Mouse (Mus musculus) midbrain, embryonic 14.5 days (tissue): ENCODE measurements at regions not wholly inside any gene's neighbourhood (a gene's known extent, or its start where the extent isn't known, plus 50 kb on each side); places are given as distances from the start of the nearest gene placed in this dataset.

Experiments used
- ATAC-seq: fragments of 200-750 bp; cut with Nextera tagmentation; 2 replicates; pipeline ENCODE4 v1.8.0; 2017; ENCODE audit warnings: moderate number of reproducible peaks, moderate library complexity; ENCODE audit not compliant: low FRiP score, low TSS enrichment
- DNase-seq: peaks from one replicate; pipeline ENCODE4 v3.0.0-alpha.2; 2015
- H3K27ac ChIP-seq: fragments of 300-500 bp; sonication (generic); replicated peaks from 2 replicates; pipeline ENCODE4 v1.5.1; 2014; ENCODE audit warnings: mild to moderate bottlenecking, low read depth, low read length, moderate library complexity
- H3K27me3 ChIP-seq: fragments of 300-500 bp; sonication (generic); 2 replicates; pipeline ENCODE4 v1.6.1; 2014; ENCODE audit warnings: low read length, control low read depth, mixed read lengths; ENCODE audit not compliant: control insufficient read depth, insufficient read depth
- H3K36me3 ChIP-seq: fragments of 300-500 bp; sonication (generic); 2 replicates; pipeline ENCODE4 v1.6.1; 2014; ENCODE audit warnings: low read length, control low read depth; ENCODE audit not compliant: control insufficient read depth, insufficient read depth
- H3K4me1 ChIP-seq: fragments of 300-500 bp; sonication (generic); 2 replicates; pipeline ENCODE4 v1.6.1; 2014; ENCODE audit warnings: mild to moderate bottlenecking, antibody characterized with exemption, low read length, control low read depth; ENCODE audit not compliant: control insufficient read depth, insufficient read depth
- H3K4me2 ChIP-seq: fragments of 300-500 bp; sonication (generic); 2 replicates; pipeline ENCODE4 v1.6.1; 2014; ENCODE audit warnings: mild to moderate bottlenecking, low read length, moderate library complexity
- H3K4me3 ChIP-seq: fragments of 300-500 bp; sonication (generic); replicated peaks from 2 replicates; pipeline ENCODE4 v1.5.1; 2014; ENCODE audit warnings: low read depth, low read length
- H3K9ac ChIP-seq: fragments of 300-500 bp; sonication (generic); replicated peaks from 2 replicates; pipeline ENCODE4 v1.6.1; 2014; ENCODE audit warnings: mild to moderate bottlenecking, low read length, moderate library complexity
- H3K9me3 ChIP-seq: fragments of 300-500 bp; sonication (generic); 2 replicates; pipeline ENCODE4 v1.6.1; 2016; ENCODE audit warnings: low read length, control low read depth, mixed read lengths; ENCODE audit not compliant: control insufficient read depth
- WGBS: fragments of 180-500 bp; shearing (Covaris S2); extraction: QIAGEN DNeasy Blood & Tissue Kit; methylation state at CpG from one replicate; pipeline ENCODE4 v1.1.7; 2014; 5-methylcytosine and 5-hydroxymethylcytosine counted together

DNA sequence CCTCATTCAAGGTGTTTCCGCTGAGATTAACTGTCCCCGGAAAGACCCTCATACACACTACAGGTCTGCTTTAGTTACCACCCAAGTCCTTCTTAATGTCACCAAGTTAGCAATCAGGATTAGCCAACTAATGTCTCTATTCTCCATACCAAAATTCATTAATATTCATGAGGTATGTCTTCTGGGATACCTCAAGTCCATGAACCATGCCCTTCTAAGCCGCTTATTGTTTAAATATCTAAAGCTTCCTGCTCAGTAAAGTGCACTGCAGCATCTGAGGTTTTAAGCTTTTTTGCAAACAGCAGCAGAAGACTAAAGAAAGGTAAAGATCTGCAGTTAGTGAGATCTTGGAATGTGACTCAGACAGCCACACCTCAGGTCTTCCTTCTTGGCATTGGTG lies 440.2 kb downstream of the 1810013L24Rik start:
- Histone ChIP-seq H3K9ac (no peak overlapping the region), H3K27me3 (no peaks in the 10 kb centered on the region), H3K9me3 (no peaks in the 10 kb centered on the region), H3K4me2 (no peak overlapping the region), H3K4me3 (no peak overlapping the region), H3K36me3 (no peaks in the 10 kb centered on the region), H3K27ac (no peak overlapping the region), H3K4me1 (no peaks in the 10 kb centered on the region)
- 12% methylated on average over 3 of the region's 3 CpGs for WGBS
- DNase-seq (peak; percentile 33), ATAC-seq (no peak)

GRCm38 (mm10) chr16:9270671-9271070 lies 440.8 kb downstream of the 1810013L24Rik start:
- Histone ChIP-seq H3K27me3 (no peaks in the 10 kb centered on the region), H3K9ac (no peak overlapping the region), H3K27ac (no peak overlapping the region), H3K4me1 (no peaks in the 10 kb centered on the region), H3K36me3 (no peaks in the 10 kb centered on the region), H3K4me3 (no peak overlapping the region), H3K4me2 (no peak overlapping the region), H3K9me3 (no peaks in the 10 kb centered on the region)
- 83% methylated on average over 1 of the region's 1 CpGs for whole genome bisulfite sequencing
- ATAC-seq = no peak
- DNase-seq = no peak

DNA sequence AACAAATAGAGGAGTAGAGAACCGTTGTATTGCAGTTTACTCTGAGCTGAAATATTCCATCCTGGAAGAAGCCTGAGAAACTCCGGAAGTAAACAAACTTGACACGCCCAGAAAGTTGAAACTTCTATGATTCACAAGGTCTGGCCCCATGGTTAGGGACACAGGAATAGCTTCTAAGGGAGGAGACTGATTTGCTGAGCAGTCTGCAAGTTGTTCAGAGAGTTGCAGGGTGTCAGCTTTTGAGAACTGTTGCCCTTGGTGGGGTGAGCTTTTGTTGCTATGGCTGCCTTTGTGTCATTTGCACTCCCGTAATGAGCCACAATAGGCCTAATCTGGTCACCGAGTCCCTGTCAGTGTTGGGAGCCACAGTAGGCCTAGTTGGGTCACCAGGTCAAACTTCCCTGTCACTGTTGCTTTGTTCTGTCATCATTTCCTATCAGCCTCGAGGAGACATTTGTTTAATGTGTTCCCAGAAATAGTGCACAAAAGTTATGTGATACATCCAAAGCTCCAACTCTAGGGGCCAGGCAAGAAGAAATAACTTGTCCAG lies 443.9 kb downstream of the 1810013L24Rik start:
- ATAC-seq (no peak), DNase-seq (no peak)
- Histone ChIP-seq H3K27ac (no peak overlapping the region), H3K9ac (no peak overlapping the region), H3K9me3 (no peaks in the 10 kb centered on the region), H3K4me3 (no peak overlapping the region), H3K4me1 (no peaks in the 10 kb centered on the region), H3K36me3 (no peaks in the 10 kb centered on the region), H3K4me2 (no peak overlapping the region), H3K27me3 (no peaks in the 10 kb centered on the region)
- 30% methylated on average over 6 of the region's 6 CpGs for WGBS

DNA sequence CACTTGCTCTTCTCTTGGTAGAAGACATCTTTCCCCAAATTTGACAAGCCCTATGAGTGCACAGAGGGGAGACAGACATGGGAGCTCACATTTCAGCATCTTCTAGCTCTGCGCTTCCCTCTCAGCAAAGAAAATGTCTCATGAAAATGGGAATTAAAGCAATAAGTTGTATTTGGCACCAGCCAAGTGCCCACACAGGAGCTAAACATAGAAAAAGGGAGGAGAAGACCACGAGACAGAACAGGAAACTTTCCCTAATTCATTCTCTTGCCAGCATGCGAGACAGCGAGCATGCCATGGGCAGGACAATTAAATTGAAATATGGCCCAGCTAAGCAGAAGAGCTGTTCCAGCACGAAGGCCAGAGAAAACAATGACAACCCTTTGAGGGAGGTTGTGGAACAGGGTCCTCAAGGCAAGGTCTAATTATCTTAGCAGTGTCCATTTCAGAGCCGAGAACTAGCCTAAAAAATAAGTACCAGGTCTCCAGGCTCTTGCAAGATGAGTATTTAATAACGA lies 444.7 kb downstream of the 1810013L24Rik start:
- no peak for ATAC-seq
- Histone ChIP-seq H3K9me3 (no peaks in the 10 kb centered on the region), H3K4me2 (no peak overlapping the region), H3K27ac (no peak overlapping the region), H3K4me1 (no peaks in the 10 kb centered on the region), H3K27me3 (no peaks in the 10 kb centered on the region), H3K9ac (no peak overlapping the region), H3K4me3 (no peak overlapping the region), H3K36me3 (no peaks in the 10 kb centered on the region)
- DNase-seq = no peak
- 75% methylated on average over 7 of the region's 7 CpGs for WGBS

GRCm38 (mm10) chr16:9275426-9275825 lies 445.5 kb downstream of the 1810013L24Rik start:
- Histone ChIP-seq H3K9ac (no peak overlapping the region), H3K4me3 (no peak overlapping the region), H3K36me3 (no peaks in the 10 kb centered on the region), H3K27ac (no peak overlapping the region), H3K4me1 (peaks cover 2% of the 10 kb centered on the region; the same call in 1 of the 2 replicates), H3K27me3 (no peaks in the 10 kb centered on the region), H3K9me3 (no peaks in the 10 kb centered on the region), H3K4me2 (no peak overlapping the region)
- ATAC-seq (no peak), DNase-seq (no peak)
- WGBS = 59% methylated on average over 4 of the region's 4 CpGs

DNA sequence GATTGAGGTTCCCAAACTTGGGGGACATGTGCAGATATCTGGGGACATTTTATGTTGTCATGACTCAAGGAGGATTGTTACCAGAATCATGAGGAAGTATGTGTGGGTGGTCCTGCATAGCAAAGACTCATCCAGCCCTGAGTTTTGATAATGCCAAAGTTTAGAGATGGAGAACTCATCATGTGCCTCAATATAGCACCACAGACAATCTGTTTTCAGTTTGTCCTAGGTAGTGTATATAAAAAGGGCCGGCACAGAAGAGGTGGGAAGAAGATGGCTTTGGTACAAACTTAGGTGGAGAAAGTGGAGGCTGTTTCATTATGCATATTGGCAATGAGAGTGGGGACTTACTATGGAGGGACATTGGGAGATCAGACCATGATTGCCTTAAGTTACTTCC lies 447.2 kb downstream of the 1810013L24Rik start:
- H3K9me3 ChIP-seq = no peaks in the 10 kb centered on the region
- no peak overlapping the region for H3K4me2 ChIP-seq
- WGBS = 85% methylated on average over 1 of the region's 1 CpGs
- DNase-seq (no peak), ATAC-seq (no peak)
- H3K27ac ChIP-seq = no peak overlapping the region
- no peaks in the 10 kb centered on the region for H3K36me3 ChIP-seq
- peaks cover 15% of the 10 kb centered on the region; the same call in 1 of the 2 replicates for H3K4me1 ChIP-seq
- H3K4me3 ChIP-seq = no peak overlapping the region
- no peak overlapping the region for H3K9ac ChIP-seq
- no peaks in the 10 kb centered on the region for H3K27me3 ChIP-seq

- Histone ChIP-seq H3K27me3 (no peaks in the 10 kb centered on the region), H3K27ac (no peak overlapping the region), H3K4me2 (no peak overlapping the region), H3K9ac (no peak overlapping the region), H3K9me3 (no peaks in the 10 kb centered on the region), H3K4me3 (no peak overlapping the region), H3K4me1 (peaks cover 15% of the 10 kb centered on the region; the same call in 1 of the 2 replicates), H3K36me3 (no peaks in the 10 kb centered on the region)
- WGBS = 62% methylated on average over 6 of the region's 6 CpGs
- DNase-seq (no peak), ATAC-seq (no peak)
These were observed 449.8 kb downstream of the 1810013L24Rik start for GRCm38 (mm10) chr16:9279726-9280125.

DNA sequence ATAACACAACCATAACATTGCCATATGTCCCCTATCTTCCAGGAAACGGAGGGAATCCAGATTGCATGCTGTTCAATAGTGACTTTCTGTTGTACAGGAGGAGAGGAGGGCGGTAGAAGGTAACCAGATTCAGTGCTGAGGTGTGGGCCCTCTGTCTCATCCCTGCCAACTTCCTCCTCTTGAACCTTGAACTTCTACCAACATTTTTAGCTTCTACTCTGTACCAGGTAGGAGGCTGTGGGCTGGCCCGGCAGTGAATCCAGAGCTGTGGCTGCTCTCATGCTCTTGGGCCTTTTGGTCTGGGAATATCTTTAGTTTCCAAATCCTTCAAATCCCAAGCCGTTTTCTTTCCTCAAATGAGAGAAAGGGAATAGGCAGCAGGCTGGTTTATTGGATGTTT lies 450.5 kb downstream of the 1810013L24Rik start:
- no peak overlapping the region for H3K4me2 ChIP-seq
- no peaks in the 10 kb centered on the region for H3K36me3 ChIP-seq
- peak overlapping the region; percentile 15 for H3K27ac ChIP-seq
- no peak for DNase-seq
- H3K4me1 ChIP-seq = peaks cover 15% of the 10 kb centered on the region; the same call in 1 of the 2 replicates
- no peaks in the 10 kb centered on the region for H3K27me3 ChIP-seq
- no peak overlapping the region for H3K9ac ChIP-seq
- H3K4me3 ChIP-seq = no peak overlapping the region
- ATAC-seq = no peak
- H3K9me3 ChIP-seq = no peaks in the 10 kb centered on the region
- WGBS = 44% methylated on average over 4 of the region's 4 CpGs

GRCm38 (mm10) chr16:9280931-9281330 lies 451.0 kb downstream of the 1810013L24Rik start:
- no peaks in the 10 kb centered on the region for H3K9me3 ChIP-seq
- peaks cover 15% of the 10 kb centered on the region; the same call in 1 of the 2 replicates for H3K4me1 ChIP-seq
- H3K36me3 ChIP-seq = no peaks in the 10 kb centered on the region
- H3K9ac ChIP-seq = no peak overlapping the region
- DNase-seq (peak; percentile 78), ATAC-seq (peak; percentile 81)
- H3K27me3 ChIP-seq = no peaks in the 10 kb centered on the region
- H3K27ac ChIP-seq = peak overlapping the region; percentile 15
- no peak overlapping the region for H3K4me3 ChIP-seq
- 1% methylated on average over 5 of the region's 5 CpGs for WGBS
- peak overlapping the region; percentile 24; the same call in 1 of the 2 replicates for H3K4me2 ChIP-seq
